Mouse (Mus musculus): ENCODE measurements around the gene Ptprm.
"Not testable (repeated sequence)": the region's sequence is repeated elsewhere in the genome, so short reads cannot be mapped to it uniquely, and the experiment has no call there.

Ptprm gene

GRCm38 (mm10) chr17:66858757-66859156 is 495.5 kb downstream of the Ptprm start:
- DNase-seq: peak; percentile 9 to 13

DNA sequence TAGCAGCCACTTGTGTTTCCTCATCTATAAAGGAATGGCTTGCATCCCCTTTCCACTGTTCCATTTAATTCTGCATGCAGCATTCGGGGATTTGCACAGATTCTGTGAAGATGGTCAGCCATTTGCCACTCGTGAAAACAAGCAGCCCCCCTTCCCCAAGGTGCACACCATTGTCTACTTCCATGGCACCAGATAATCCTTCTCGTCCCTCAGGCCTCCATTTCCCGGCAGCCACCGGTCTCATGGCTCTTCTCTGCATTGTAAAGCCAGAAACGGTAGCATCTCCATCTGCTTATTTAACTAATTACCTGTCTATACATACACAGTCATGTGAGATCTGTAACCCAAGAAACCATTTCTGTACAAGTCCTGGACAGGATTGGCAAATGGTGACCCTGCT is 501.8 kb downstream of the Ptprm start:
- no peak for DNase-seq

DNA sequence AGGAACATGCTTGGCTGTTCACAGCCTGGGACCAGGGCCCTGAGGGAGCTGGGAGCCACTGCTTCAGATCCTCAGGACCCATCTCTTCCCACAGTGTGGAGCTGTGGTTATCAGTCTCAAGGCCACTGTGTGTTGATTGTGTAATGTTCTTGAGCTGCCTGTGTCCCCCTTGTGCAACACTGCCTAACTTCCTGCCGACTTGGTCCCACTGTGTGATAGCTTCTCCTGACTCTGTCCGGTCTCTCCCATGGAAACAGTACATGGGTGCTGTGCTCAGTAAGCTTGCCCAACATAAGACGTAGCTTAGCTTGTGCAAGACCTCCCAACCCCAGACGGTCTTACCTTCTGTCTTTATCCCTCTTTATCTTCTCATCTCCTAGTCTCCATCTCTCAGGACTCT is 507.2 kb downstream of the Ptprm start:
- DNase-seq: not testable (repeated sequence)

DNA sequence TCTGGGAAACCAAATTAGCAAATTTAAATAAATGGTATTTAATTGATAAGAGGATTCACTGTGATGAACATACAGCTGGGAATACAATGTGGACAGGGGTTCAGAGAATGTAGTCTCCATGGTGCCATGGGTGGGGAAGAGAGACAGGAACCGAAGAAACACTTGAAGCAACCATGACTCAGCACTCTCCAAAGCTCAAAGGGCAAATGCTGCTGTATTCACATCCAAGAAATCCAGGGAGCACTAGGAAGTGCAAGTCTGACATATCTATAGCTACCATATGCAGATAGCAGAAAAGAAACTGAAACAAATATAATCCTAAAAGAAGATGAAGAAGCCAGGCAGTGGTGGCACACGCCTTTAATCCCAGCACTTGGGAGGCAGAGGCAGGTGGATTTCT is 531.9 kb downstream of the Ptprm start:
- DNase-seq: no peak

DNA sequence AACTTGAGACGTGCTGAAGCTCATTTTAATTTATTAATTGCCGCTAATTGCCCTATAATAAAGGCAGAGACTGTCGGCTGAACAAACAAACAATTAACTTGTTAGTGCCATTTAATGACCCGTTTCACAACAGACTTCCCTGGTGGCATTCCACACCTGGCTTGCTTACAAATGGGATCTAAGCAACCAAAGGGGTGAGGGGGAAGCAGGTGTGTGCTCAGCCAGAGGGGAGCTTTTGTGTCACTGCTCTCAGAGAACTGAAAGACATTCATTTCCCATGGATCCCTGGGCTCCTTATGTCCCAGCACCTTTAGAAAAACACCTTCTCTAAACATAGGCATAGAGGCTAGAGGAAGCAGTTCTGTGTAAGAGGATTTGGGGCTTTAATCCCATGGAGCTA is 536.9 kb downstream of the Ptprm start:
- DNase-seq: no peak

DNA sequence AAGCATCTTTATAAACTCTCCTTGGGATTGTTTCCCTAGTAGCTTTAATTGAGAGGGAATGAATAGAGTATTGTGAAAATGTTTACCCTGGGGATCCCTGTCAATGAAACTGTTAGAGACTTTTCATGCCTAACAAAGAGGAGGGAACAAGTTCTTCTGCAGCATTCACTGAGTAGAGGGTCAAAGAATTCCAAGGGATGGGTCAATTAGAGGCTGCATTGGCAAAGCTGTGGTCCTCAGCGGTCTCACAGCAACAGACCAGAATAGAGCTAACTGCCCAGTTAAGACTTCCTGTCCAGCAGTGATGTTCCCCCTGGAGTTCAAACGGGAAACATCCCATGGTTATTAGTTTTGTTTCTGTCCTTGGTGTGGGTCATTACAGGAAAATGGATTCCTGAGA is 538.3 kb downstream of the Ptprm start:
- DNase-seq: peak in 1 of 2 experiments; percentile 10

GRCm38 (mm10) chr17:66813786-66814185 is 540.5 kb downstream of the Ptprm start:
- no peak for DNase-seq

DNA sequence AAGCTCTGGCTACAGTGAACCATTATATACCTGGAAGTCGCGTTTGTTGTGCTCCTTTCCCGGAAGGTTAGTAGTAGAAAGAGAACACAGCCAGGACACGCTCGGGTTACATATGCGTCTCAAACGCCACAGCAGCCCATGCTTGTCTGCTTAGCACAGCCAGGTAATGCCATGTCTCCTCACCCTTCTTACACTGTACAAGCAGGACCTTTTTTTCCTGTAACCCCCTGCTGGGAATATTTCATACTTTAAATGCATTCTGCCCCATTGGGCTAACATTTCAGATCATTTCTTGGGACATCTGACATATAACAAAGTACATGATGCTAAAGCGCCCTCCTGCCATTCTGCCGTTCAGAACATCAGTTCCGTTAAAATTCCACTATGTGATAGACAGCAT is 540.9 kb downstream of the Ptprm start:
- no peak for DNase-seq

GRCm38 (mm10) chr17:66809786-66810185 is 544.5 kb downstream of the Ptprm start:
- no peak for DNase-seq

- DNase-seq: no peak
These were observed 546.1 kb downstream of the Ptprm start for GRCm38 (mm10) chr17:66808186-66808585.

DNA sequence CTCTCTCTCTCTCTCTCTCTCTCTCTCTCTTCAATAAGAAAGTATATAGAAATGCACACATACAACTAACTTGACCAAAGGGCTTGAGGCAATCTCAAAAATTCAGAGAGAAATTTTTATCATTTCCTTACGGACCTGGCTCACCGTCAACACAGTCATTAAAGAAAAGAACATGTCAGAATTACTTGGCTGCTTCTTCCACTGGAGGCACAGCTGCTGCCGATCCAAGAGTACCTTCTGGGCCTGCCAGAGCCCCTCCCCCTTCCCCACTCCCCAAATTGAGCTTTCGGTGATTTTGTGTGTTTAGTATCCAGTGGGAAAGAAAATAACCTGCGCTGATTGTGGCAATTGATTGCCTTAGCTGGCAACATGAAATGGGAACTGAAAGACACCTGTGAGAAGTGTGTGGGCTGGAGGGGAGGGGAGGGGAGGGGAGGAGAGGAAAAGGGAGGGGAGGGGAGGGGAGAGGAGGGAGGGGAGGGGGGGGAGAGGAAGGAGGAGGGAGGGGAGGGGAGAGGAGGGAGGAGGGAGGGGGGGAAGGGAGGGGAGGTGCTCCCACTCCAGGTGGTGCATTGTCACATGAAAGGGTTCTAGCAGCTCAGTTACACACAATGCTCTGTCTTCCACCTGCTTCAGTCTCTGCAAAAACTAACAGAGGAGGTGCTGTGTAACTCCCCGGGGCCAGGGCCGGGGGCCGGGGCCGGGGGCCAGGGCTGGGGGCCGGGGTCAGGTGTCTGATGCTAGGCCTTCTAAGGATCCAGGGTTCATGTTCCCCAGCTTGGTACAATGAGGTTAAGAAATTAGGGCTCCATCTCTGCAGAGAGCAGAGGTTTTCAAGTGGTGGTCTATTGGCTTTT is 552.2 kb downstream of the Ptprm start:
- DNase-seq: no peak

DNA sequence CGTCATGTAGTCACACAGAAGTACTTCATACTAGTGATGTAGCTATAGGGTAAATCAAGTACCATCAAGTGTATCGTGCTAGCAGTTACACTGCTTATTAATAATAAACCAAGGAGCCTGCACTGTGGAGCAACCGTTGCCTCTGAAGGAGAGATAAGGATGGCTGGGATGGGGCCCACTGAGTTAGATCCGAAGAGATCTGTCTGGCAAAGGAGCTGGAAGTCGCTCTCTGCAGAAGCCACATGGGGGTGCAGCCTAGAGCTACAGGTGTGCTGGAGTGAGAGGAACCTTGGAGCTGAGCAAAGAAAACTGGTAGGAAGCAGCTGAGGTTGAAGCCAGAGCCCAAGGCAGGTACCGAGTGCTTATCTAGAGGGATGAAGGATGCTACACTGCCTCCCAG is 554.0 kb downstream of the Ptprm start:
- DNase-seq: no peak

- no peak for DNase-seq
These were observed 568.1 kb downstream of the Ptprm start for GRCm38 (mm10) chr17:66786166-66786565.

GRCm38 (mm10) chr17:66785586-66785985 is 568.7 kb downstream of the Ptprm start:
- no peak for DNase-seq

- DNase-seq: no peak
These were observed 570.7 kb downstream of the Ptprm start for GRCm38 (mm10) chr17:66783601-66784000.

- no peak for DNase-seq
These were observed 571.2 kb downstream of the Ptprm start for GRCm38 (mm10) chr17:66783075-66783492.

DNA sequence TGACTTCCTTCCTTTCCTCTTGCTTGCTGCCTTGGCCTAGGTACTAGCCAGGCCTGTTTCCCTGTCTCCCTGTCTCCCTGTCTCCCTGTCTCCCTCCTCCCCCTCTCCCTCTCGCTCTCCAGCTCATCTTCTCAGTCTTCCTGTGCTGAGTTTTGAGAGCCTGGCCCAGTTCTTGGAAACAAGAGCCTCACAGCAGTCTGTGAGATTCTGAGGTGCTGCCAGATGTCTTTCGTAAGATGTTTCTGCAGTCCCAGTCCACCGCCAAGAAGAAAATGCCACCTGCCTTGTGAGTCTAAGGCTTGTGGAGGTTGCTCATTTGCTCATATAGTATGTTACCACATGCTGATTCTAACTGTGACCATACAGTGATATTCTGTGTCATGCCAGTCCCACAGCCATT is 572.3 kb downstream of the Ptprm start:
- DNase-seq: no peak

GRCm38 (mm10) chr17:66779026-66779425 is 575.2 kb downstream of the Ptprm start:
- no peak for DNase-seq

DNA sequence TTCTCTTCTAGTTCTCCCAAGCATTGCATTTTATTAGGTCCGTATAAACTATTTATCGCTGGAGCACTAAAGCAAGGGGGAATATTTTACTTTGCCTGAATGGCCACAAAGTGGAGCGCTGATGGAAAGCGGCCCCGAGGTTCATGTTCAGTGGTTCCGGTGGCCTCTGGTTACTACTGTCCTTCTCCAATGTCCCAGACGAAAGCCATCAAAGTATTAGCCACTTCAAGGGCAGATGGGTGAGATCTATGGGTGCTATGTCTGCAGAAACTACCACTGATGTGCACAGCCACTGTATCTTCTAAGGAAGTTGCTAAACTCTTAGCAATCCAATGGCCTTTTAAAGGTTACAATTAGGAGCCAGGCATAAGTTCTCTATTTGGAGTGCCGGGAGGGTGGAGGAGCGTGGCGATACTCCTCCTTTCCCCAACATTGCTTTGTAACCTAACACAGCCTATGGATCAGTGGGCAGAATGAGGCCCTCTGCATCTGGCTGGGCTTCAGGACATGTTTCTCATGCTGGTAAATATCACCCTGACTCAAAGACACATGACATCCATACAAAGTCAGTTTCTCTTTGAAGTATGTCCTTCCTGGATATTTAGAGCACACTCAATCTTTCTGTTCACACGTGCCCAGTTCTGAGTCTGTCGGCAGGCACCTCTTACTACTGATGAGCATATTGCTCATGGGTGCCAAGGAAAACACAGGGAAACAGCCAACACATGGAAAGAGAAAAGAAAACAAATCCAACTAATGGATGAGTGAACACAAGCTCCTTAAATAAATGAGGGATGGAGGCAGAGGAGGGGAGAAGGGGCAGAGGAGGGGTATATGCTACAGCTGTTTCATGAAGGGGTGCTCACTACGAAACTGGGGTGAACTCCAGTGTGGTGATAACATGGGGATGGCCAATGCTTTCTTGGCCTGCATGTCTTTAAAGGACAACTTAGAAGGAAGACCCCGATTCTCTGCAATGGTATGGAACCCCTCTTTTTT is 584.6 kb downstream of the Ptprm start:
- DNase-seq: no peak

DNA sequence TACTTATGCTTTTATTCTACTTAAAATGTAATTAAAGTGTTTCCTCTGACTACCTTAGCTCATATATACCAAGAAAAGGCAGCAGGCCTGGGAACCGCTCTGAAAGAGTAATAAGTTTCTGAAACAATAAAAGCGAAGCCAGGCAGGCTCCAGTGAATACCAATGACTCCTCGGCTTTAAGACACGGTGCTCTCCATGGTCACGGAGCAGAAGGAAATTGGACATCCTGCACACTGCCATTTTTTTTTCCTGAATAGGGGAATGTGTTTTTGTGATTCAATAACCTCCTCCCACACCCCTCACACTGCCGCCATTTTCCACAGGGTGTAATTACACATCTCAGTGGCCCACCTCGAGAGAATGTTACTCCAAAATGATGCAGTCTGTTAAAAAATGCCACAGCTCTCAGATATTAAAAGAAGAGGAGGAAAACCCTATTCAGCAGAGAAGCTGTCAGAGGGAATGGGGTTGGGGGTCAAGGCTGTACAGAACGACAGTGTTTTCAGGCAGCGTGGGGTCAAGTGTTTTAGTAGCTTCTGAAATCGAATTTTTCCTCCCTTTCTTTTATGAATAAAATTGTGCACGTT is 585.5 kb downstream of the Ptprm start:
- no peak for DNase-seq

DNA sequence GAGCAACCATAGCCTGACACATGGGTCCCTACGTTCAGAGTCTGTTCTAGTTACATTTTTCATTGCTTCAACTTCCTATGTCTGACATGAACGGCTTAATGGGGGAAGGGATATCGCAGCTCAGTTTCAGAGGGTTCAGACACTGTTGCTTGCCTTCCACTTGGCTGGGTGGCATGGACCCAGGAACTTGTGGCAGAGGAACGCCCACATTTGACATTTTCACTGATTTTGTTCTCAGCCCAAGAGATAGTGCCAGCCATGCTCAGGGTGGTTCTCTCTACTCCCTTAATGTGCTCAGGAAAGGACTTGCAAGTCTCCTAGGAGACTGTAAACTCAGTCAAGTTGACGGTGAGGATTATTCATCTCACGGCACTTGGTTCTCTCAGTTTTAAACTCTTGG is 588.1 kb downstream of the Ptprm start:
- no peak for DNase-seq

DNA sequence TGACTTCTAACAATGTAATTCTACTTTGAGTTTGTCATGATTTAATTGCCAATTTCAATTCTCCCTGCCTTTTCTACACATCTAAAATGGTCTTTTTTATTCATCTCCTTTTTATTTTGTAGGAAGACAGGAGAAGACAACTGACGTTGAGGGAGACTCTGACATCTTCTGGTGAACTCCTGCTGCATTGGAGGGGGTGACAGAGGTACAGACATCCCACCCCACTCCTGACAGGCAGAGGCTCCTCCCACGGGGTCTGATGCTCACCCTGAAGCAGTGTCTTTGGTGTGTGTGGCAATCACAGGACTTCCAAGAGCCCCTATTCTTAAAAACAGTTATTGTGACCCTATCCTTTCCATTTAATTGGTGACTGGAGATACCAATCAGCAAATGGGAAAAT is 589.8 kb downstream of the Ptprm start:
- DNase-seq: no peak

- no peak for DNase-seq
These were observed 591.5 kb downstream of the Ptprm start for GRCm38 (mm10) chr17:66762716-66763115.
